Mouse (Mus musculus): ENCODE measurements around the gene Arrdc5. TPM values are rescaled to one million over a fixed set of nuclear protein-coding genes. Genes with fewer than 3 reads are reported as not detected.

Gene Arrdc5
- total and polyA plus RNA-seq, 3 experiments, result not detected

DNA sequence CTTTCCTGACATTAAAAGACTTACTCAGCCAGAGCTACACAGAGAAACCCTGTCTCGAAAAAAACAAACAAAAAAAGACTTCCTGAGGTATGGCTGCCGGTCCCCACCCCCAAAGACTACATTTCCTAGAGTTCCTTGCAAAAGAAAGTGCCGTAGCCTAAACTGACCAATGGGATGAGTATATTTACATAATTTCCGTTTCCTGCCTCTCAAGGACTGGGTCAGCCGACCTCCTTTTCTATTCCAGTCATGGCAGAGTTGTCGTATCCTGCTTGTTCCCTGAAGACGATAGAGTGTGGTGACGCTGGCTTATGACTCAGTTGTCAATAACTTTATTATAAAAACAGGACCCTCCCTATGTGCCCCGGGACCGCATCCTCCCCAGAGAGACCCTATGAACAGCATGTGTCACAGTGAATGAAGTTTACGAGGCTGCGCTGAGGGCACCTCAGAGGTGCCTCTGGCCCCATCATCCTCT, 30.9 kb downstream of the Arrdc5 start:
- Histone ChIP-seq H3K27me3 (replicated peaks) (no peaks in the 10 kb centered on the region), H3K27ac (ENCODE audit: insufficient read depth, low read depth) (peak overlapping the region; percentile 82), H3K9ac (ENCODE audit: insufficient read depth, low read depth) (peak overlapping the region; percentile 67), H3K4me2 (ENCODE audit: insufficient read depth, low read depth, poor library complexity, severe bottlenecking) (peak overlapping the region; percentile 35; the same call in 1 of the 2 replicates), H3K79me2 (replicated peaks; ENCODE audit: control insufficient read depth, extremely low read depth, insufficient read depth, poor library complexity, severe bottlenecking) (peaks cover 26% of the 10 kb centered on the region), H3K4me3 (replicated peaks in 1 of 3; ENCODE audit: low read depth in 2 of 3, low read length in 2 of 3, poor library complexity in 1 of 3) (peak overlapping the region in 1 of 3 experiments; percentile 42), H3K4me1 (ENCODE audit: control insufficient read depth in 1 of 2, insufficient read depth in 2 of 2) (peaks cover 28 to 76% of the 10 kb centered on the region in 2 experiments), H3K36me3 (replicated peaks in 1 of 2; ENCODE audit: control insufficient read depth in 1 of 2, insufficient read depth in 1 of 2, low read length in 1 of 2) (peaks cover 38 to 47% of the 10 kb centered on the region in 2 experiments), H3K9me3 (replicated peaks; ENCODE audit: low read length) (no peaks in the 10 kb centered on the region)
- in situ Hi-C loops (cut with MboI; ENCODE audit: low pct_ligation_motif_present, low pct_unique_long_range_greater_than_20kb, low sequenced_read_pairs), result no loop called here
- dilution Hi-C loops (cut with MboI; ENCODE audit: extremely low pct_ligation_motif_present, extremely low pct_unique_long_range_greater_than_20kb, low sequenced_read_pairs), result no loop called here
- TF ChIP-seq MXI1 (IDR thresholded peaks at IDR 0.05; ENCODE audit: low read depth, low read length) (no peak; the same call in 1 of the 2 replicates), ZMIZ1 (IDR thresholded peaks at IDR 0.05; ENCODE audit: low read depth, low read length) (peak; percentile 72), MAX (IDR thresholded peaks at IDR 0.05; ENCODE audit: low read length) (no peak), ETS1 (conservative IDR thresholded peaks at IDR 0.05; ENCODE audit: low read depth, low read length) (peak; percentile 41), TCF12 (IDR thresholded peaks at IDR 0.05; ENCODE audit: low read depth, low read length) (0 out of 2 replicates have a peak, but pooled peaks have one; percentile 49), JUND (conservative IDR thresholded peaks at IDR 0.05; ENCODE audit: low read depth, low read length) (no peak), ELF1 (IDR thresholded peaks at IDR 0.05; ENCODE audit: low read depth, low read length) (peak; percentile 70), EP300 (IDR thresholded peaks at IDR 0.05; ENCODE audit: low read length) (0 out of 2 replicates have a peak, but pooled peaks have one; percentile 35), HCFC1 (IDR thresholded peaks at IDR 0.05; ENCODE audit: low read depth, low read length) (peak; percentile 92), NRF1 (IDR thresholded peaks at IDR 0.05; ENCODE audit: low read depth, low read length) (peak; percentile 29; the same call in 1 of the 2 replicates), POLR2A (IDR thresholded peaks at IDR 0.05; ENCODE audit: low read depth, low read length) (peak; percentile 70), E2F4 (IDR thresholded peaks at IDR 0.05; ENCODE audit: insufficient replicate concordance, low read depth, low read length) (no peak), POLR2AphosphoS2 (IDR thresholded peaks at IDR 0.05; ENCODE audit: low read depth, low read length) (peak; percentile 96), ZNF384 (IDR thresholded peaks at IDR 0.05; ENCODE audit: low read depth, low read length) (peak; percentile 52; the same call in 1 of the 2 replicates), BHLHE40 (IDR thresholded peaks at IDR 0.05; ENCODE audit: low read depth, low read length) (peak; percentile 70), KAT2A (IDR thresholded peaks at IDR 0.05; ENCODE audit: insufficient replicate concordance, low read length) (peak; percentile 73; the same call in 1 of the 2 replicates), IRF4 (IDR thresholded peaks at IDR 0.05; ENCODE audit: low read depth, low read length) (0 out of 2 replicates have a peak, but pooled peaks have one; percentile 17), MAFK (IDR thresholded peaks at IDR 0.05; ENCODE audit: insufficient replicate concordance, low read length) (no peak), CHD2 (IDR thresholded peaks at IDR 0.05; ENCODE audit: low read length) (peak; percentile 77), MEF2A (IDR thresholded peaks at IDR 0.05; ENCODE audit: borderline replicate concordance, low read depth, low read length) (0 out of 2 replicates have a peak, but pooled peaks have one; percentile 45)
- peak; percentile 87 for DNase-seq (ENCODE audit: extremely low read depth)

DNA sequence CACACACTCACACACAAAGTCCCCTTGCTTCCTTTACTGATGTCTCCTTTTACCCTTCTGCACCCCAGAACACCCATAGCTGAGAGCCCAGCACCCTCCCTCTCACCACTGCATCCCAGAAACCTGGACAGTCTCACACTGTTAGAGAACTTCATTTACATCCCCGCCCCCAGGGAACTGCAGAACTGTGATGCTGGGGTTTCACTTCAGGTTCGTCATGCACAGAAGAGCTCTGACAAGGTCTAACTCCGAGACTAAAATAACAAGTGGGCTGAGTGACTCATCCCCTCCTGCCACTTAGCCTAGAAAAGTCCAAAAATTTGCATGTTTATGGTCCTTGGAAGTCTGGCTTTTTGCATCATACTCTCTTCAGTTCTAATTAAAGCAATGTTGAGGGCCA, 33.8 kb downstream of the Arrdc5 start:
- Histone ChIP-seq H3K9ac (ENCODE audit: insufficient read depth, low read depth) (no peak overlapping the region), H3K4me3 (replicated peaks in 1 of 3; ENCODE audit: low read depth in 2 of 3, low read length in 2 of 3, poor library complexity in 1 of 3) (no peak overlapping the region), H3K27me3 (replicated peaks) (no peaks in the 10 kb centered on the region), H3K36me3 (replicated peaks in 1 of 2; ENCODE audit: control insufficient read depth in 1 of 2, insufficient read depth in 1 of 2, low read length in 1 of 2) (peaks cover 27 to 36% of the 10 kb centered on the region in 2 experiments), H3K4me1 (ENCODE audit: control insufficient read depth in 1 of 2, insufficient read depth in 2 of 2) (peaks cover 34 to 74% of the 10 kb centered on the region in 2 experiments), H3K79me2 (replicated peaks; ENCODE audit: control insufficient read depth, extremely low read depth, insufficient read depth, poor library complexity, severe bottlenecking) (peaks cover 22% of the 10 kb centered on the region), H3K27ac (ENCODE audit: insufficient read depth, low read depth) (peak overlapping the region; percentile 100), H3K4me2 (ENCODE audit: insufficient read depth, low read depth, poor library complexity, severe bottlenecking) (peak overlapping the region; percentile 32), H3K9me3 (replicated peaks; ENCODE audit: low read length) (no peaks in the 10 kb centered on the region)
- dilution Hi-C loops (cut with MboI; ENCODE audit: extremely low pct_ligation_motif_present, extremely low pct_unique_long_range_greater_than_20kb, low sequenced_read_pairs) (no loop called here), in situ Hi-C loops (cut with MboI; ENCODE audit: low pct_ligation_motif_present, low pct_unique_long_range_greater_than_20kb, low sequenced_read_pairs) (no loop called here)
- DNase-seq (ENCODE audit: extremely low read depth), result peak; percentile 98
- TF ChIP-seq CHD1 (IDR thresholded peaks at IDR 0.05; ENCODE audit: low read depth, low read length), result no peak
- TF ChIP-seq ETS1 (conservative IDR thresholded peaks at IDR 0.05; ENCODE audit: low read depth, low read length), result peak; percentile 100
- TF ChIP-seq CHD2 (IDR thresholded peaks at IDR 0.05; ENCODE audit: low read length), result peak; percentile 87
- peak; percentile 34 for TF ChIP-seq POLR2A (IDR thresholded peaks at IDR 0.05; ENCODE audit: low read depth, low read length)
- peak; percentile 13; the same call in 1 of the 2 replicates for TF ChIP-seq ZMIZ1 (IDR thresholded peaks at IDR 0.05; ENCODE audit: low read depth, low read length)
- peak; percentile 100 for TF ChIP-seq MEF2A (IDR thresholded peaks at IDR 0.05; ENCODE audit: borderline replicate concordance, low read depth, low read length)
- TF ChIP-seq RAD21 (IDR thresholded peaks at IDR 0.05; ENCODE audit: low read depth, low read length), result no peak
- no peak for TF ChIP-seq E2F4 (IDR thresholded peaks at IDR 0.05; ENCODE audit: insufficient replicate concordance, low read depth, low read length)
- no peak for TF ChIP-seq SMC3 (IDR thresholded peaks at IDR 0.05; ENCODE audit: low read depth, low read length)
- no peak for TF ChIP-seq UBTF (IDR thresholded peaks at IDR 0.05; ENCODE audit: low read depth, low read length)
- TF ChIP-seq POLR2AphosphoS2 (IDR thresholded peaks at IDR 0.05; ENCODE audit: low read depth, low read length), result peak; percentile 61
- TF ChIP-seq ZKSCAN1 (IDR thresholded peaks at IDR 0.05; ENCODE audit: borderline replicate concordance, low read depth, low read length), result no peak
- TF ChIP-seq MXI1 (IDR thresholded peaks at IDR 0.05; ENCODE audit: low read depth, low read length), result peak; percentile 29; the same call in 1 of the 2 replicates
- TF ChIP-seq CTCF (conservative IDR thresholded peaks at IDR 0.05 in 1 of 2, IDR thresholded peaks at IDR 0.05 in 1 of 2; ENCODE audit: low read depth in 2 of 2, low read length in 2 of 2), result no peak
- TF ChIP-seq USF1 (IDR thresholded peaks at IDR 0.05; ENCODE audit: low read depth, low read length), result no peak
- peak; percentile 96 for TF ChIP-seq TCF12 (IDR thresholded peaks at IDR 0.05; ENCODE audit: low read depth, low read length)
- peak; percentile 97 for TF ChIP-seq JUND (conservative IDR thresholded peaks at IDR 0.05; ENCODE audit: low read depth, low read length)
- TF ChIP-seq KAT2A (IDR thresholded peaks at IDR 0.05; ENCODE audit: insufficient replicate concordance, low read length), result 0 out of 2 replicates have a peak, but pooled peaks have one; percentile 3
- TF ChIP-seq SIN3A (IDR thresholded peaks at IDR 0.05; ENCODE audit: low read length), result peak; percentile 72
- TF ChIP-seq JUN (IDR thresholded peaks at IDR 0.05; ENCODE audit: insufficient read depth, low read depth, low read length), result peak; percentile 97
- peak; percentile 96 for TF ChIP-seq EP300 (IDR thresholded peaks at IDR 0.05; ENCODE audit: low read length)

Data from CH12.LX (cell line).